Mouse (Mus musculus) liver, adult 2 months (tissue): ENCODE data around the gene Cobl. TPM values are rescaled to one million over a fixed set of nuclear protein-coding genes. Genes with fewer than 3 reads are reported as not detected.

Experiments
- DNase-seq: peaks from one replicate; pipeline ENCODE4 v3.0.0-alpha.2; 2011; ENCODE audit warnings: low read depth, low spot score; ENCODE audit errors: extremely low read depth
- H3K27ac ChIP-seq: fragments of 200-500 bp; replicated peaks from 2 replicates; pipeline ENCODE4 v1.5.1; 2012; ENCODE audit warnings: low read depth, mild to moderate bottlenecking, control low read depth, inconsistent platforms, low read length; ENCODE audit not compliant: insufficient read depth
- H3K27me3 ChIP-seq: fragments of 200-500 bp; 2 replicates; pipeline ENCODE4 v1.6.1; 2012; ENCODE audit warnings: mild to moderate bottlenecking, moderate library complexity, low read length, inconsistent platforms; ENCODE audit not compliant: control insufficient read depth, insufficient read depth
- H3K36me3 ChIP-seq: fragments of 200-500 bp; 2 replicates; pipeline ENCODE4 v1.6.1; 2012; ENCODE audit warnings: low read length, inconsistent platforms; ENCODE audit not compliant: control insufficient read depth, insufficient read depth
- H3K4me1 ChIP-seq: fragments of 200-500 bp; 2 replicates; pipeline ENCODE4 v1.6.1; 2011; ENCODE audit warnings: low read length; ENCODE audit not compliant: control insufficient read depth, insufficient read depth
- H3K4me3 ChIP-seq: fragments of 200-500 bp; 2 replicates; pipeline ENCODE4 v1.5.1; 2011; ENCODE audit warnings: low read depth, mild to moderate bottlenecking, control low read depth, low read length, moderate library complexity; ENCODE audit not compliant: insufficient read depth
- H3K79me2 ChIP-seq: fragments of 200-500 bp; 2 replicates; pipeline ENCODE4 v1.6.1; 2012; ENCODE audit warnings: inconsistent platforms, mild to moderate bottlenecking, low read length, moderate library complexity; ENCODE audit not compliant: control insufficient read depth, insufficient read depth
- H3K9ac ChIP-seq: fragments of 200-500 bp; 2 replicates; pipeline ENCODE4 v1.6.1; 2012; ENCODE audit warnings: low read depth, mild to moderate bottlenecking, control low read depth, inconsistent platforms, low read length
- CTCF ChIP-seq: fragments of 200-500 bp; IDR thresholded peaks from 2 replicates; pipeline ENCODE4 v1.5.1; 2011; ENCODE audit warnings: low read depth, low read length, control low read depth
- POLR2A ChIP-seq: fragments of 200-500 bp; IDR thresholded peaks from 2 replicates; pipeline ENCODE4 v1.6.1; 2011; ENCODE audit warnings: low read length, control low read depth; ENCODE audit not compliant: insufficient read depth; ENCODE audit errors: extremely low read depth
- WGBS: fragments of 180-500 bp; shearing (Covaris S2); methylation state at CpG from one replicate; pipeline ENCODE4 v1.1.7; 2018; 5-methylcytosine and 5-hydroxymethylcytosine counted together
- polyA plus RNA-seq: library from polyadenylated mRNA; depleted of rRNA; stranded (reverse); fragments of >200 nt; gene quantifications from 2 replicates; pipeline ENCODE4 v1.2.3, GENCODE M21; 2012; rRNA removed
- total RNA-seq: library from RNA; depleted of rRNA; stranded (reverse); fragments of >200 nt; gene quantifications from 2 replicates; pipeline ENCODE4 v1.2.3, GENCODE M21; 2014; rRNA removed

Cobl gene
- total RNA-seq: 5.7 and 9.0 TPM in 2 replicates
- 3.4 and 4.2 TPM in 2 replicates for polyA plus RNA-seq

DNA sequence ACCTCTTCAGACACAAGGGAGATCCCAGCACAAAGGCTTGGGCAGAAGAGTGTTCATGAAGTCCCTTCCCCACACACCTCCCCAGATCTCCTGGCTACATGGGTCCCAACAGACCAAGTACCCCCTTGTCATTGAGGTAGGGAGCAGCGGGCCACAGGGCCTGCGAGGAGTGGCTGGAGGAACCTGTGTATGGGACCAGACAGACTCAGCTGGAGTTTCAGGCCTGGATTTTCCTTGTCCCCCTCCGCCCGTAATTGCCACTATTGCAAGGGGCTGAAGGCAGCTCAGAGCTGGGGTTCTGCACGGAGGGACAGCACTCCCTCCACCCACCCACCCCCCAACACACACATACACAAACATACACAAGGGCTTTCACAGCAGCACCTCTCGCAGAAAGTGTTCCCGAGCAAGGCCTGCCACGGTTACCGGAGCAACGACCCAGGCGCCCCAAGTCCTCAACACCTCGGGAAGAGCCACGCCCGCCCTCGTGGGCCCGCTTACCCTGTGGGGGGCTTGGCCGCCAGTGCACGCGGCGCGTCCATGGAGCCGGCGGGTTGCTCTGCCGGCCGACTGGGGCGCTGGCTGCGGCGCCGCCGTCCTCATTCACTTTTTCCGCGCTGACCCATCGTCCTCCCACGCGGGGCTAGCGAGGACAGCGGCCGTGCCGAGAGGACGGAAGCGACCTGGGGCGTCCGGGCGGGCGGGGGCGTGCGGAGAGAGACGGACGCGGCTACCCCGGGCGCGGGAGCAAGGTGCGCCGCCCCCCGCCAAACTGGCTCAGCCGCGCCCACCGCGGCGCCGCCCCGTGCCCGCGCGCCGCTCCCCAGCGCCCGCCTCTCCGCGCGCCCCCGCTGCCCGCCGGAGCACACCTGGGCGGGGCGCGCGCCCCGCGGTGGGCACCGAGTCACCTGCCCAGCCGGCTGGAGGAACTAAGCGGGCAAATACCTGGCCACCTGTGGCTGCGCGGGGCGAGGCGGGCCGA, at the start of gene Cobl:
Gene Cobl, minus strand, starts transcription at position 780 of the 982 bp plus-strand sequence.
- WGBS: under 1% methylated on average over 70 of the region's 89 CpGs
- H3K4me3 ChIP-seq: peak within 1 kb of the TSS; percentile 86
- H3K36me3 ChIP-seq: no peaks in the 10 kb centered on the region
- no peaks in the 10 kb centered on the region for H3K27me3 ChIP-seq
- no peaks in the 10 kb centered on the region; the same call in 1 of the 2 replicates for H3K79me2 ChIP-seq
- DNase-seq: no peak
- H3K4me1 ChIP-seq: peaks cover 4% of the 10 kb centered on the region
- H3K27ac ChIP-seq: peak within 1 kb of the TSS; percentile 84
- TF ChIP-seq POLR2A (no peak), CTCF (no peak)
- peak within 1 kb of the TSS; percentile 89 for H3K9ac ChIP-seq

DNA sequence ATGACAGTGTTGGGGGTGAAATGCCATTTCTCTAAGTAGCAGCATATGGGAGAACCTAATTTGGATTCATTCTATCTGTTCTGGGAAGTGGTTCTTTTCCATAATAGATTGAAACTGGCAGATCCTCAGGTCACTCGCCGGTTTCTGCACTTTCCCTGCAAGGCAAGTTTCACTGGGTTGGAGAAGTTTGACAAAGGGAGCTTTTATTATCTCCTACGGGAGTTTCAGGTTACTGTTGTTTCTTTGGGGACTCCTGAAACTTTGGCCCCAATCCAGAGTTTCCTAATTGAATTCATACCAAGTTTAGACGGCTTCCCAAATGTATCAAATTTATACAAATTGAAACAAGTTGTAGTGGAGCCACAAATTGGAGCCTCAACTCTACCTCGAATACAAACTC, 49.0 kb upstream of the Cobl start:
- Histone ChIP-seq H3K36me3 (no peaks in the 10 kb centered on the region), H3K79me2 (no peaks in the 10 kb centered on the region), H3K27ac (no peak overlapping the region), H3K9ac (no peak overlapping the region), H3K27me3 (no peaks in the 10 kb centered on the region), H3K4me1 (no peaks in the 10 kb centered on the region), H3K4me3 (no peak overlapping the region)
- TF ChIP-seq POLR2A: no peak
- no peak for TF ChIP-seq CTCF
- DNase-seq: no peak
- WGBS: 59% methylated on average over 5 of the region's 5 CpGs

DNA sequence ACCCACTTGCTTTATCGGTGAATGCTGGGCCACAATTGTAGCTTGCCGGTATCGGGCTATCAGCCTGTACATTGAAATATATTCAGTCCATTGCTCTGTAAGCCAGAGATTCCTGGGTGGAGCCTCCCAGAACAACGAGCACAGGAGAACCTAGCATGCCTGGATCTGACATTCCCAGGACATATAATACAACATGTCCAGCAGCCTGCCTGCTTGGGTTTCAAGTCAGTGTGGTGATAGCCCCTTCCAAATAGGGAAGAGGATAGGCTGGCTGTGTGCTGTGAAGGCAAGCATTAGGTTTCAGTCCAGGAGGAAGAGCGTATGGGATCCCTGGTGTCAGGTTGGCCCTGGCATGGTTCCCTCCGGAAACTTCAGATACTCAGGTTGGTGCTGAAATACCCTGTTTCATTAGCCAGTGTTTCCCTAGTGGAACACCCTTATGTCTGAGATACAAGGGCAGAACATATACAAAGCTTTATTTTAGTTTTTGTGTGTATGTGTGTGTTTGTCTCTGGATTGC, 41.7 kb upstream of the Cobl start:
- no peak for TF ChIP-seq CTCF
- Histone ChIP-seq H3K4me3 (no peak overlapping the region), H3K9ac (no peak overlapping the region), H3K4me1 (peaks cover 3% of the 10 kb centered on the region; the same call in 1 of the 2 replicates), H3K79me2 (no peaks in the 10 kb centered on the region), H3K27me3 (no peaks in the 10 kb centered on the region), H3K27ac (no peak overlapping the region), H3K36me3 (no peaks in the 10 kb centered on the region)
- 85% methylated on average over 6 of the region's 6 CpGs for WGBS
- DNase-seq: no peak

- TF ChIP-seq CTCF (no peak), POLR2A (no peak)
- 91% methylated on average over 4 of the region's 4 CpGs for WGBS
- Histone ChIP-seq H3K79me2 (no peaks in the 10 kb centered on the region), H3K36me3 (no peaks in the 10 kb centered on the region), H3K27me3 (no peaks in the 10 kb centered on the region), H3K9ac (no peak overlapping the region), H3K4me3 (no peak overlapping the region), H3K27ac (no peak overlapping the region), H3K4me1 (peaks cover 3% of the 10 kb centered on the region; the same call in 1 of the 2 replicates)
- DNase-seq: no peak
Observed at GRCm38 (mm10) chr11:12503756-12504155, 39.0 kb upstream of the Cobl start.

DNA sequence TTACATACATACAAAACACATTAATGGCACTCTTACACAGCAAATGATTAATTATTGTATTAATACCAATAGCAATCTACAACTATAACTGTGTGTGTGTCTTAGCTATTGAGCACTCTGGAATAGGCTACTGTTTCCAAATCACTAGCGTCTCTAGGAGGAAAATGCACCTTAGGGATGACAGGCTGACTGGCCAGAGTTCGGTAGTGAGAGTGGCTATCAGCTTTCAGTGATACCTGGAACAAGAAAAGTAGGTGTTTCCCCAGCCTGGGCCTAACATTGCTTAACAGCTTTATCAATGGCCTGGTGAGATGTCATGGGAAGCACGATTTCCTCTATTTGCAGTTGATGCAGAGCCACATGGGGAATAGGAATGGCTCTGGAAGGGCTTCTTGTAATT, 37.0 kb upstream of the Cobl start:
- WGBS: 15% methylated on average over 3 of the region's 3 CpGs
- no peak overlapping the region for H3K9ac ChIP-seq
- peak; percentile 57 for DNase-seq
- H3K4me1 ChIP-seq: peaks cover 3% of the 10 kb centered on the region; the same call in 1 of the 2 replicates
- no peaks in the 10 kb centered on the region for H3K79me2 ChIP-seq
- peak overlapping the region; percentile 57 for H3K27ac ChIP-seq
- no peak overlapping the region for H3K4me3 ChIP-seq
- TF ChIP-seq CTCF: no peak
- no peak for TF ChIP-seq POLR2A
- no peaks in the 10 kb centered on the region for H3K27me3 ChIP-seq
- H3K36me3 ChIP-seq: no peaks in the 10 kb centered on the region
